ENCODE assay signal across 14 mouse cellular contexts in the genomic region with DNA sequence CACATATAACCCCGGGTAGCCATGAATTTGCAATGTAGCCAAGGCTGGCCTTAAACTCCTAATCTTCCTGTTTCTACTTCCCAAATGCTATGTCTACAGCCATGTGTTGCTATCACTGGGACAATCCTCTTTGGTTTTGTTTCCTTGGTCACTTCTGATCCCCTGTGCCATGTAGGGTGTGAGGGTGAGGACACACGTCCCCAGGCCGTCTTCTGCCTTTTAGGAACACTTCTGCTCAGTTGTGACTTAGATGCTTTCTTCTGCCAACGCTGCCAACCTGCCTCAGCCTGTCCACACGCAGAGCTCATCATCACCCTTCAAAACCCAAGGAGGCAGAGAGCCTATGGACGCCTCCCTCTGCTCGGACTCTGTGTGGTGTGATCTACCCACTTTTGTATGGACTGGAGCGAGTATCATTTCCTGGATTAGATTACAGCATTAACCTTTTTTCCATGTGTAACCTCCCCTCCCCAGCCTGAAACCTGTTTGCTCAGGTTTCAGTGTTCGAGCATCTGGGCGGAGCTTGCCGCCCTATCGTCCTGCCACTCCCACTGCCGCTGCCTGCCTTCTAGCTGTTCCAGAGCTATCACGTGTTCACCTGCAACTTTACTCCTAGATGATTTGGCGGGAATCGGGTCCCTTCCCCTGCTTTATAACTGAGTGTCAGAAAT. TPM values are rescaled to one million over a fixed set of nuclear protein-coding genes. Genes with fewer than 3 reads are reported as not detected.
DNase-seq lines count a peak whose midpoint lies in the region; ATAC-seq lines count a peak whose summit lies in the region.
"Had no signal": no experiment of that assay in that cellular context is flagged by ENCODE, and none has a peak within 500 bp of the region (broad histone marks: within the 10 kb centered on the region; RNA-seq: fewer than 3 reads in every experiment).

No protein-coding gene starts in this region.

- H3K4me2 ChIP-seq in kidney, embryonic 15.5 days: peak overlapping the region; percentile 22; the same call in 1 of the 2 replicates
- no peak overlapping the region for H3K4me2 ChIP-seq in midbrain, embryonic 11.5 days
- no peak overlapping the region for H3K4me2 ChIP-seq in midbrain, embryonic 15.5 days
- H3K4me2 ChIP-seq: embryonic facial prominence, embryonic 12.5 days had no signal

- H3K4me3 ChIP-seq in kidney, embryonic 15.5 days (replicated peaks): 0 out of 2 replicates have a peak overlapping the region, but pooled peaks have one; percentile 10
- H3K4me3 ChIP-seq in midbrain, embryonic 11.5 days (ENCODE audit: low read depth, low read length): no peak overlapping the region
- no peak overlapping the region for H3K4me3 ChIP-seq in heart, embryonic 10.5 days
- no peak overlapping the region for H3K4me3 ChIP-seq in midbrain, embryonic 15.5 days
- H3K4me3 ChIP-seq: embryonic facial prominence, embryonic 12.5 days; heart, adult 2 months; hindbrain, embryonic 10.5 days; megakaryocyte, embryonic 14.5 days had no signal

- peaks cover 7% of the 10 kb centered on the region; the same call in 1 of the 2 replicates for H3K4me1 ChIP-seq in kidney, embryonic 15.5 days
- H3K4me1 ChIP-seq in midbrain, embryonic 11.5 days (ENCODE audit: control insufficient read depth, insufficient read depth, low read length): no peaks in the 10 kb centered on the region
- H3K4me1 ChIP-seq in heart, embryonic 10.5 days: no peaks in the 10 kb centered on the region; the same call in 1 of the 2 replicates
- H3K4me1 ChIP-seq in midbrain, embryonic 15.5 days: no peaks in the 10 kb centered on the region

- H3K27ac ChIP-seq in kidney, embryonic 15.5 days: no peak overlapping the region
- no peak overlapping the region for H3K27ac ChIP-seq in midbrain, embryonic 11.5 days (ENCODE audit: low read depth, low read length)
- H3K27ac ChIP-seq in heart, embryonic 10.5 days: no peak overlapping the region
- H3K27ac ChIP-seq in midbrain, embryonic 15.5 days: no peak overlapping the region
- H3K27ac ChIP-seq: embryonic facial prominence, embryonic 12.5 days; heart, adult 2 months; hindbrain, embryonic 10.5 days had no signal

- 47% methylated on average over 16 of the region's 16 CpGs for WGBS in kidney, embryonic 15.5 days
- 62% methylated on average over 16 of the region's 16 CpGs for WGBS in midbrain, embryonic 11.5 days
- 51% methylated on average over 16 of the region's 16 CpGs for WGBS in heart, embryonic 10.5 days
- 66% methylated on average over 16 of the region's 16 CpGs for WGBS in midbrain, embryonic 15.5 days

- peaks cover 52% of the 10 kb centered on the region for H3K36me3 ChIP-seq in kidney, embryonic 15.5 days
- peaks cover 2% of the 10 kb centered on the region; the same call in 1 of the 2 replicates for H3K36me3 ChIP-seq in midbrain, embryonic 11.5 days (ENCODE audit: control insufficient read depth, insufficient read depth, low read length)
- peaks cover 40% of the 10 kb centered on the region for H3K36me3 ChIP-seq in heart, embryonic 10.5 days
- 0 out of 2 replicates have a peak, but pooled peaks cover 2% of the 10 kb centered on the region for H3K36me3 ChIP-seq in midbrain, embryonic 15.5 days (replicated peaks)

- peak; percentile 25 for DNase-seq in embryo, embryonic 10 days (ENCODE audit: low spot score)
- no peak for DNase-seq in embryo, embryonic 10.5 days (ENCODE audit: low spot score)
- DNase-seq in ZHBTc4 (ENCODE audit: low read depth, low spot score): peak; percentile 92
- peak; percentile 43 for DNase-seq in lung, postnatal 25 days (ENCODE audit: low spot score)
- no peak for DNase-seq in midbrain, embryonic 11.5 days (ENCODE audit: low spot score, missing footprints)
- no peak for DNase-seq in heart, embryonic 10.5 days (ENCODE audit: low spot score)
- DNase-seq: retina, postnatal 1 day had no signal

- H3K27me3 ChIP-seq in kidney, embryonic 15.5 days: no peaks in the 10 kb centered on the region
- no peaks in the 10 kb centered on the region for H3K27me3 ChIP-seq in midbrain, embryonic 11.5 days (ENCODE audit: control insufficient read depth, insufficient read depth, low read length)
- no peaks in the 10 kb centered on the region for H3K27me3 ChIP-seq in heart, embryonic 10.5 days (ENCODE audit: insufficient read depth, poor library complexity, severe bottlenecking)
- H3K27me3 ChIP-seq in midbrain, embryonic 15.5 days (replicated peaks): no peaks in the 10 kb centered on the region
- H3K27me3 ChIP-seq: embryonic facial prominence, embryonic 12.5 days; megakaryocyte, embryonic 14.5 days had no signal

- ATAC-seq in kidney, embryonic 15.5 days (replicated peaks; ENCODE audit: low FRiP score): no peak
- ATAC-seq in midbrain, embryonic 11.5 days (ENCODE audit: low FRiP score): no peak
- ATAC-seq in midbrain, embryonic 15.5 days (replicated peaks): no peak
- ATAC-seq: forebrain, postnatal 0 days had no signal

- H3K9me3 ChIP-seq in kidney, embryonic 15.5 days (replicated peaks): no peaks in the 10 kb centered on the region
- H3K9me3 ChIP-seq in midbrain, embryonic 11.5 days (ENCODE audit: control insufficient read depth, low read length): no peaks in the 10 kb centered on the region
- H3K9me3 ChIP-seq in heart, embryonic 10.5 days: no peaks in the 10 kb centered on the region
- no peaks in the 10 kb centered on the region for H3K9me3 ChIP-seq in midbrain, embryonic 15.5 days
- H3K9me3 ChIP-seq: embryonic facial prominence, embryonic 12.5 days; hindbrain, embryonic 10.5 days had no signal

- H3K9ac ChIP-seq in kidney, embryonic 15.5 days: no peak overlapping the region
- H3K9ac ChIP-seq in midbrain, embryonic 11.5 days (ENCODE audit: low read length): no peak overlapping the region
- H3K9ac ChIP-seq in midbrain, embryonic 15.5 days: no peak overlapping the region
- H3K9ac ChIP-seq: embryonic facial prominence, embryonic 12.5 days; forebrain, postnatal 0 days had no signal

RNA-seq across cellular contexts. Expression of a gene that starts 10.6 kb away (rescaled TPM):
- polyA plus RNA-seq in kidney, embryonic 15.5 days (2015; fragmentation: Nextera tagmentation; extraction: Ambion mirVana): 59.3 and 64.5 TPM in 2 replicates
- polyA plus RNA-seq in midbrain, embryonic 11.5 days (2014; fragmentation: Nextera tagmentation; extraction: Ambion mirVana): 34.1 and 35.6 TPM in 2 replicates
- polyA plus RNA-seq in heart, embryonic 10.5 days (2016; fragmentation: Nextera tagmentation; extraction: Ambion mirVana): 39.7 and 54.2 TPM in 2 replicates
- polyA plus RNA-seq in midbrain, embryonic 15.5 days (2015; fragmentation: Nextera tagmentation; extraction: Ambion mirVana): 43.9 and 44.1 TPM in 2 replicates

RNA-seq across cellular contexts. Expression of a gene that starts 10.6 kb away (rescaled TPM):
- not detected in 2 replicates for polyA plus RNA-seq in kidney, embryonic 15.5 days (2015; fragmentation: Nextera tagmentation; extraction: Ambion mirVana)
- 0.07 and 0.11 TPM in 2 replicates for polyA plus RNA-seq in midbrain, embryonic 11.5 days (2014; fragmentation: Nextera tagmentation; extraction: Ambion mirVana)
- 0.17 TPM in 1 of 2 replicates, not detected in the other for polyA plus RNA-seq in heart, embryonic 10.5 days (2016; fragmentation: Nextera tagmentation; extraction: Ambion mirVana)
- polyA plus RNA-seq in midbrain, embryonic 15.5 days (2015; fragmentation: Nextera tagmentation; extraction: Ambion mirVana): 0.74 and 0.83 TPM in 2 replicates

RNA-seq across cellular contexts. Expression of a gene that starts 17.1 kb away (rescaled TPM):
- 97.3 and 103 TPM in 2 replicates for polyA plus RNA-seq in kidney, embryonic 15.5 days (2015; fragmentation: Nextera tagmentation; extraction: Ambion mirVana)
- 108 and 113 TPM in 2 replicates for polyA plus RNA-seq in midbrain, embryonic 11.5 days (2014; fragmentation: Nextera tagmentation; extraction: Ambion mirVana)
- polyA plus RNA-seq in heart, embryonic 10.5 days (2016; fragmentation: Nextera tagmentation; extraction: Ambion mirVana): 78.0 and 92.7 TPM in 2 replicates
- 69.3 and 72.8 TPM in 2 replicates for polyA plus RNA-seq in midbrain, embryonic 15.5 days (2015; fragmentation: Nextera tagmentation; extraction: Ambion mirVana)

RNA-seq across cellular contexts. Expression of a gene that starts 17.2 kb away (rescaled TPM):
- 38.2 and 40.3 TPM in 2 replicates for polyA plus RNA-seq in kidney, embryonic 15.5 days (2015; fragmentation: Nextera tagmentation; extraction: Ambion mirVana)
- 12.9 and 27.2 TPM in 2 replicates for polyA plus RNA-seq in midbrain, embryonic 11.5 days (2014; fragmentation: Nextera tagmentation; extraction: Ambion mirVana)
- polyA plus RNA-seq in heart, embryonic 10.5 days (2016; fragmentation: Nextera tagmentation; extraction: Ambion mirVana): 21.5 and 23.0 TPM in 2 replicates
- 17.0 and 19.5 TPM in 2 replicates for polyA plus RNA-seq in midbrain, embryonic 15.5 days (2015; fragmentation: Nextera tagmentation; extraction: Ambion mirVana)

RNA-seq across cellular contexts. Expression of a gene that starts 26.4 kb away (rescaled TPM):
- polyA plus RNA-seq in kidney, embryonic 15.5 days (2015; fragmentation: Nextera tagmentation; extraction: Ambion mirVana): 48.2 and 58.1 TPM in 2 replicates
- 34.1 and 34.9 TPM in 2 replicates for polyA plus RNA-seq in midbrain, embryonic 11.5 days (2014; fragmentation: Nextera tagmentation; extraction: Ambion mirVana)
- polyA plus RNA-seq in heart, embryonic 10.5 days (2016; fragmentation: Nextera tagmentation; extraction: Ambion mirVana): 30.3 and 32.2 TPM in 2 replicates
- 83.0 and 84.3 TPM in 2 replicates for polyA plus RNA-seq in midbrain, embryonic 15.5 days (2015; fragmentation: Nextera tagmentation; extraction: Ambion mirVana)

Comparison
In these comparisons a context has a peak if more than half of its experiments do, and no peak if none do; other contexts are left out.
1. DNase-seq: peak in embryo, embryonic 10 days (single experiment), ZHBTc4 (single experiment) and lung, postnatal 25 days (single experiment); none in embryo, embryonic 10.5 days (single experiment), midbrain, embryonic 11.5 days (single experiment) and heart, embryonic 10.5 days (single experiment).